Mouse (Mus musculus): ENCODE measurements at regions not wholly inside any gene's neighbourhood (a gene's known extent, or its start where the extent isn't known, plus 50 kb on each side); places are given as distances from the start of the nearest gene placed in this dataset.

DNA sequence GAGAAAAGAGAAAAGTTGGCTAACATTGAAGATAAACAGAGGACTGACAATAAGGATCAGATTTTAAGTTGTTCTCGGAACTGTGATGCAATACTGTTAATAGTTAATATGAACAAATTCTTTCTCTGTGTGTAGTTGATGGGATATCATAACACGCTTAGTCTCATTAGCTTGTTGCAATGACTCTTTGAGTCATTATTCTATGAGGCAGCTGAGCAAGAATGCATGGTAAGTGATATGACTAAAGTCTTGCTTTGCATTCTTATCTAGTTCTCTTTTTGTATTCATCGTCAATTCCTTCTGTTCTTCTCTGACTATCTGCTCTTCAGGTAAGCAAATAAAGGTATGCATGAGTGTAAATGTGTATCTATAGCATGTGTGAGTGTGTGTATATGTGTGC is 159.3 kb downstream of the Trim52 start:
- no peak for TF ChIP-seq POLR2A (IDR thresholded peaks at IDR 0.05; ENCODE audit: low read depth, low read length)
- no peak for TF ChIP-seq CTCF (conservative IDR thresholded peaks at IDR 0.05; ENCODE audit: insufficient read depth, insufficient read length, low read depth, low read length)

Data from kidney, adult 2 months (tissue).